25 mouse cellular contexts compared by ENCODE assay signal in genomic region chr13:33562928-33563327, GRCm38 (mm10).
DNase-seq lines count a peak whose midpoint lies in the region; ATAC-seq and TF ChIP-seq lines count a peak whose summit lies in the region.
"Had no signal": no experiment of that assay in that cellular context is flagged by ENCODE, and none has a peak within 500 bp of the region (broad histone marks: within the 10 kb centered on the region; RNA-seq: fewer than 3 reads in every experiment).

No protein-coding gene starts in this region.

- no peaks in the 10 kb centered on the region for H3K79me2 ChIP-seq in heart, adult 2 months (replicated peaks; ENCODE audit: control insufficient read depth, insufficient read depth, low read length)

- H3K9ac ChIP-seq in ES-E14 (ENCODE audit: insufficient read depth, low read depth, low read length, poor library complexity, severe bottlenecking): no peak overlapping the region
- no peak overlapping the region for H3K9ac ChIP-seq in midbrain, embryonic 14.5 days (replicated peaks; ENCODE audit: low read length)
- no peak overlapping the region for H3K9ac ChIP-seq in heart, adult 2 months (ENCODE audit: low read depth, low read length)

- no peak overlapping the region for H3K4me3 ChIP-seq in ES-E14 (ENCODE audit: insufficient read depth in 1 of 2, low read depth in 1 of 2, low read length in 2 of 2, poor library complexity in 1 of 2, severe bottlenecking in 1 of 2)
- no peak overlapping the region for H3K4me3 ChIP-seq in midbrain, embryonic 14.5 days (replicated peaks; ENCODE audit: low read depth, low read length)
- H3K4me3 ChIP-seq in heart, adult 2 months: no peak overlapping the region

- peak; percentile 75 for DNase-seq in ES-CJ7 (ENCODE audit: low read depth, low spot score)
- DNase-seq in ES-E14 (ENCODE audit: low read depth, low spot score): peak; percentile 17
- peak; percentile 78 for DNase-seq in R1 (ENCODE audit: low read depth, low spot score)
- peak; percentile 83 for DNase-seq in ZHBTc4 (ENCODE audit: low read depth, low spot score)
- no peak for DNase-seq in midbrain, embryonic 14.5 days
- DNase-seq in cerebellum, postnatal 14 days: no peak
- no peak for DNase-seq in kidney, adult 8-10 months
- DNase-seq in heart, adult 2 months: no peak
- DNase-seq: adrenal gland, adult 2 months; adrenal gland, adult 8-10 months; adrenal gland, postnatal 10 days; adrenal gland, postnatal 14 days; adrenal gland, postnatal 25 days; adrenal gland, postnatal 36 days; B cell, adult 2 months; cerebellum, adult 11 months; cerebellum, adult 11-12 months; cerebellum, adult 18-20 months; cerebellum, adult 2 months; cerebellum, adult 8-10 months; cerebellum, adult 9-10 months had no signal

- ATAC-seq in midbrain, embryonic 14.5 days (ENCODE audit: low FRiP score, low TSS enrichment): no peak
- ATAC-seq: activated CD4-positive, CD25-positive, alpha-beta regulatory T cell, adult 4 months; CD4-positive, CD25-positive, alpha-beta regulatory T cell, adult 4 months; Patski had no signal

- no peaks in the 10 kb centered on the region for H3K9me3 ChIP-seq in ES-E14 (ENCODE audit: control insufficient read depth, insufficient read depth, low read depth, low read length)
- H3K9me3 ChIP-seq in midbrain, embryonic 14.5 days (ENCODE audit: control insufficient read depth, low read length): peaks cover 39% of the 10 kb centered on the region

- TF ChIP-seq POLR2A in heart, adult 2 months (IDR thresholded peaks at IDR 0.05; ENCODE audit: insufficient read depth, low read depth, low read length): no peak

- no peak for TF ChIP-seq CTCF in heart, adult 2 months (IDR thresholded peaks at IDR 0.05)

- H3K4me2 ChIP-seq in midbrain, embryonic 14.5 days (ENCODE audit: low read length): no peak overlapping the region

- no peaks in the 10 kb centered on the region for H3K36me3 ChIP-seq in ES-E14 (ENCODE audit: control insufficient read depth, insufficient read depth, low read length, poor library complexity, severe bottlenecking)
- H3K36me3 ChIP-seq in midbrain, embryonic 14.5 days (ENCODE audit: control insufficient read depth, insufficient read depth, low read length): no peaks in the 10 kb centered on the region
- H3K36me3 ChIP-seq in heart, adult 2 months (ENCODE audit: control insufficient read depth, insufficient read depth, low read length): no peaks in the 10 kb centered on the region

- no peaks in the 10 kb centered on the region for H3K4me1 ChIP-seq in ES-E14 (ENCODE audit: control insufficient read depth in 2 of 2, insufficient read depth in 2 of 2, low read length in 2 of 2, poor library complexity in 1 of 2)
- H3K4me1 ChIP-seq in midbrain, embryonic 14.5 days (ENCODE audit: control insufficient read depth, insufficient read depth, low read length): no peaks in the 10 kb centered on the region
- H3K4me1 ChIP-seq in heart, adult 2 months (ENCODE audit: control insufficient read depth, insufficient read depth, low read length): no peaks in the 10 kb centered on the region

- no peaks in the 10 kb centered on the region for H3K27me3 ChIP-seq in midbrain, embryonic 14.5 days (ENCODE audit: control insufficient read depth, insufficient read depth, low read length)
- H3K27me3 ChIP-seq in heart, adult 2 months (ENCODE audit: control insufficient read depth, insufficient read depth, low read length): no peaks in the 10 kb centered on the region
- H3K27me3 ChIP-seq: CH12.LX, Patski had no signal

- 24% methylated on average over 1 of the region's 1 CpGs for WGBS in midbrain, embryonic 14.5 days
- 20% methylated on average over 1 of the region's 1 CpGs for WGBS in heart, adult 2 months

- TF ChIP-seq EP300 in heart, adult 2 months (IDR thresholded peaks at IDR 0.05; ENCODE audit: insufficient read depth, low read depth, low read length): no peak

- no peak overlapping the region for H3K27ac ChIP-seq in ES-E14 (ENCODE audit: insufficient read depth, low read depth, low read length, poor library complexity, severe bottlenecking)
- H3K27ac ChIP-seq in midbrain, embryonic 14.5 days (replicated peaks; ENCODE audit: low read depth, low read length): no peak overlapping the region
- no peak overlapping the region for H3K27ac ChIP-seq in heart, adult 2 months

- in situ Hi-C loops in ES-E14 (cut with MboI; ENCODE audit: low sequenced_read_pairs in 2 of 2, unreplicated experiment in 2 of 2): no loop called here

- intact Hi-C loops in heart, adult 2 months (cut with DNase I): no loop called here

TF ChIP-seq in ES-E14, 5 proteins besides CTCF, POLR2A, EP300 and RAD21:
- TF ChIP-seq MAFK (IDR thresholded peaks at IDR 0.05; ENCODE audit: insufficient read depth, low read depth, low read length) (no peak), CHD2 (IDR thresholded peaks at IDR 0.05; ENCODE audit: low read depth, low read length) (peak; percentile 30; the same call in 1 of the 2 replicates)

Comparison
In these comparisons a context has a peak if more than half of its experiments do, and no peak if none do; other contexts are left out.
1. DNase-seq: peak in ES-CJ7 (single experiment), ES-E14 (single experiment), R1 (single experiment) and ZHBTc4 (single experiment); none in midbrain, embryonic 14.5 days (single experiment), cerebellum, postnatal 14 days (0 of 2), kidney, adult 8-10 months (0 of 2) and heart, adult 2 months (0 of 2).